Mouse (Mus musculus) heart, adult 2 months (tissue): ENCODE data around the gene Uchl4.

ENCODE experiments used
- CTCF ChIP-seq: fragments of 200-600 bp; IDR thresholded peaks from 2 replicates; pipeline ENCODE4 v1.8.1; 2022; ENCODE audit warnings: antibody characterized with exemption, mild to moderate bottlenecking, moderate library complexity
- POLR2A ChIP-seq: fragments of 200-500 bp; IDR thresholded peaks from 2 replicates; pipeline ENCODE4 v1.6.1; 2011; ENCODE audit warnings: mild to moderate bottlenecking, low read depth, low read length, control low read depth; ENCODE audit not compliant: insufficient read depth

- TF ChIP-seq POLR2A (no peak), CTCF (no peak)
Observed at GRCm38 (mm10) chr9:64225805-64226204, 9.2 kb upstream of the Uchl4 start.
